Mouse (Mus musculus): Measurements from ENCODE around the gene Fstl3. TPM values are rescaled to one million over a fixed set of nuclear protein-coding genes. Genes with fewer than 3 reads are reported as not detected.

Gene Fstl3
- 1.3 and 1.4 TPM in 2 replicates for polyA plus RNA-seq (2015; fragmentation: Nextera tagmentation; extraction: Ambion mirVana)

DNA sequence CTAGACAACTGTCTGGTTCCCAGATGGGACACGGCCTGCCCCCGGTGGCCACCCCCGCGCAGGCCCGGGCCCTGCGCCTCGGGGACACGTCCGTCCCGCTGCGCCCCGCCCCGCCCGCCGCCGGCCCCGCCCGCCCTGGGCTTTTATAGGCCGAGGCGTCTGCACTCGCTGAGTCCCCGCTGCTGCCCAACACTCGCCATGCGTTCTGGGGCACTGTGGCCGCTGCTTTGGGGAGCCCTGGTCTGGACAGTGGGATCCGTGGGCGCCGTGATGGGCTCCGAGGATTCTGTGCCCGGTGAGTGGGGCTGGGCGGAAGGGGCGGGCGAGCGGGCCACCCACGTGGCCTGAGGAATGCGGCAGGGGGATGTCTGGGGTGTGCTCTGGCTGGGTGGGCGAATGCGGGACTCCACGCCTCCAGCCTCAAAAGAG lies at the start of gene Fstl3:
TSS of gene Fstl3 (plus strand) at position 170 of the 429 bp plus-strand sequence.
- WGBS: 2% methylated on average over 37 of the region's 39 CpGs

DNA sequence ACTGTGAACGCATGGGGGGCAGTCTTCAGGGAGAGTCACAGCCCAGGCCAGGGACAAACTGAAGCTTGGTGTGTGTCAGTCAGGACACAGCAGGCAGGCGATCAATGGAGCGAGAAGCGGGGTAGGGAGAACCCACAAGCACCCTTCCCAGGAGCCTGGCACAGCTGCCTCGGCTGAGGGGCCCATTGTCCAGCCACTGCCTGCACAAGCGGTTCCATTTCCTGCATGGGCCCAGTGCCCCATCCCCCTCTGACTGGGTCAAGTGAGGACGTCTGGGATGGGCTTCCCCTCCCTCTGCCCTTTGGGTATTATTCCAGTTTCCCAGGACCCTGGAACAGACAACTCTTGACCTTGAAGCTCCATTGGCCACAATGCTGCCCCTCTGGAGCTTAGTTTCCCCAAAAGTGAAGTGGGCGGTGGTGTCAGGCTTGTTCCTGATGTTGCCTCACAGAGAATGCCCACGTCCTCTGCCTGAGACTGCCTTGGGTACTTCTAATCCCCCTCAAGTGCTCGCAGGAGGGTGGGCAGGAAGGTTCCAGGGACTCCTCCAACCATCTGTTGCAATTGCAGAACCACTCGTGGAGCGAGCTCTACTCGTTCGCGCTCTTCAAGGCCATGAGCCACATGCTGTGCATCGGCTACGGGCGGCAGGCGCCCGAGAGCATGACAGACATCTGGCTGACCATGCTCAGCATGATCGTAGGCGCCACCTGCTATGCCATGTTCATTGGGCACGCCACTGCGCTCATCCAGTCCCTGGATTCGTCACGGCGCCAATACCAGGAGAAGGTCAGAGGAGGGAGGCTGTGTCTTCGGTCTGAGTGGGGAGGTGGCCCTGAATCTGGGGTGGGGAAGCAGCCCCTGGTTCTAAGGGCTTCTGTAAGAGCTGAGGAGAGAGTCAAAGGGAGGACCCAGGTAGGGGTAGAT lies 48.5 kb upstream of the Fstl3 start:
- ATAC-seq (ENCODE audit: low FRiP score): no peak
- Histone ChIP-seq H3K4me1 (replicated peaks) (no peaks in the 10 kb centered on the region; the same call in 1 of the 2 replicates), H3K27ac (no peak overlapping the region), H3K4me2 (no peak overlapping the region), H3K36me3 (peaks cover 27% of the 10 kb centered on the region), H3K4me3 (no peak overlapping the region), H3K9me3 (no peaks in the 10 kb centered on the region; the same call in 1 of the 2 replicates), H3K27me3 (no peaks in the 10 kb centered on the region), H3K9ac (no peak overlapping the region)
- WGBS: 74% methylated on average over 28 of the region's 28 CpGs

More for the DNA sequence above, at the start of gene Fstl3:
- no peaks in the 10 kb centered on the region for H3K9me3 ChIP-seq
- H3K4me3 ChIP-seq: peak within 1 kb of the TSS; percentile 26
- H3K9ac ChIP-seq: peak within 1 kb of the TSS; percentile 60
- no peak within 1 kb of the TSS for H3K27ac ChIP-seq
- H3K36me3 ChIP-seq: no peaks in the 10 kb centered on the region
- H3K4me2 ChIP-seq: peak within 1 kb of the TSS; percentile 46
- ATAC-seq (ENCODE audit: low FRiP score): no peak
- H3K27me3 ChIP-seq: peaks cover 63% of the 10 kb centered on the region
- H3K4me1 ChIP-seq (replicated peaks): peaks cover 37% of the 10 kb centered on the region

DNA sequence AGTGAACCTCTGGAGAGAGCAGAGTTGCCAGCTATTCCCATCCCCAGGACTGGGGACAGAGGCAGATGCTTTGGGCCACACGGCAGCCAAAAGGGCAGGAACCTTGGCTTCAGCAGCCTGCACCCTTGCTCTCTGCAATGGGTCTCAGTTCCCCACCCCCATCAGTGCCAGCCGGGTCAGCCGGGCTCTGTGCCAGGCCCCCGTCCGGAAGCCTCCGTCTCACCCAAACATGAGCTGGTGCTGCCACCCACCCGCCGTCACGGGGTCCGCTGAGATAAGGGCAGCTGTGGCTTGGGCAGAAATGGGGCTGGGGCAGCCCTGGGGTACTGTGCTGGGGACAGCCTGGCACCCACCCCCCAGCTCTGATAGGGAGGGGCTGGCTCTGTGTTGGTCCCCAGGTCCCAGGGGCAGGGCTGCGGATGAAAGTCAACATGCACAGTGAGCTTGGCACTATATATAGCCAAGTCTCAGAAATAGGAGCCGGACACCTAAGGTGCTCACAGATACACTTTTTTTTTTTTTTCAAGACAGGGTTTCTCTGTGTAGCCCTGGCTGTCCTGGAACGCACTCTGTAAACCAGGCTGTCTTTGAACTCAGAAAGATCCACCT lies 47.6 kb upstream of the Fstl3 start:
- 76% methylated on average over 13 of the region's 13 CpGs for WGBS
- Histone ChIP-seq H3K27ac (no peak overlapping the region), H3K9me3 (no peaks in the 10 kb centered on the region; the same call in 1 of the 2 replicates), H3K4me3 (no peak overlapping the region), H3K9ac (no peak overlapping the region), H3K4me2 (no peak overlapping the region), H3K4me1 (replicated peaks) (no peaks in the 10 kb centered on the region; the same call in 1 of the 2 replicates), H3K27me3 (0 out of 2 replicates have a peak, but pooled peaks cover under 1% of the 10 kb centered on the region), H3K36me3 (peaks cover 36% of the 10 kb centered on the region)
- 0 out of 2 replicates have a peak, but pooled peaks have one; percentile 34 for ATAC-seq (ENCODE audit: low FRiP score)

DNA sequence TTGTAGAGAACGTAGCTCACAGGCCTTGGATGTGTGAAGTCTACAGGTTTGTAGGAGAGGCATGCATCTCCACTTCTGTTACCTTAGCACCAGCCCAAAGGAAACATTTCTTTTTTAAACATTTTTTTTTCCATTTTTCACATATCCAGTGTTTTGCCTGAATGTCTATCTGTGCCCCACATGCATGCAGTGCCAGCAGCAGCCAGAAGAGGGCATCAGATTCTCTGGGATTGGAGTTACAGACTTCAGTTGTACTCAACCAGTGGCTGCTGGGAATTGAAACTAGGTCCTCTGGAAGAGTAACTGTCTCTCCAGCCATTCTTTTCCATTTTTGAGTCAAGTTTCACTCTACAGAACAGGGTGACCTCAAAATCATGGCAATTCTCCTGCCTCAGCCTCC lies 44.6 kb upstream of the Fstl3 start:
- Histone ChIP-seq H3K9ac (no peak overlapping the region), H3K36me3 (peaks cover 66% of the 10 kb centered on the region), H3K4me3 (no peak overlapping the region), H3K4me1 (replicated peaks) (no peaks in the 10 kb centered on the region; the same call in 1 of the 2 replicates), H3K27me3 (peaks cover 23% of the 10 kb centered on the region), H3K27ac (no peak overlapping the region), H3K4me2 (no peak overlapping the region), H3K9me3 (peaks cover 5% of the 10 kb centered on the region; the same call in 1 of the 2 replicates)
- 92% methylated on average over 1 of the region's 1 CpGs for WGBS
- no peak for ATAC-seq (ENCODE audit: low FRiP score)

DNA sequence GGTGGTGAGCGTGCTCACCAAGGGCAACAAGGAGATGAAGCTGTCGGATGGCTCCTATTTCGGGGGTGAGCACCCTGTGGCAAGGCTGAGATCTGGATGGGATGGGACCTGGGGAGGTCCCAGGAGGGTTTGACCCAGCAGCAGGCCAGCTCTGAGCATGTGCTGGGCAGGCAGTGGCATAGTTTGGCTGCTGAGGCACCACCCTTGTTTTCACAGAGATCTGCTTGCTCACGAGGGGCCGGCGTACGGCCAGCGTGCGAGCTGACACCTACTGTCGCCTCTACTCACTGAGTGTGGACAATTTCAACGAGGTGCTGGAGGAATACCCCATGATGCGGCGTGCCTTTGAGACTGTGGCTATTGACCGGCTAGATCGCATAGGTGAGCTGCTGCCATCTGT lies 43.2 kb upstream of the Fstl3 start:
- Histone ChIP-seq H3K4me3 (no peak overlapping the region), H3K9ac (no peak overlapping the region), H3K36me3 (peaks cover 80% of the 10 kb centered on the region), H3K4me1 (replicated peaks) (no peaks in the 10 kb centered on the region; the same call in 1 of the 2 replicates), H3K27me3 (peaks cover 23% of the 10 kb centered on the region), H3K4me2 (no peak overlapping the region), H3K27ac (no peak overlapping the region), H3K9me3 (peaks cover 16% of the 10 kb centered on the region)
- ATAC-seq (ENCODE audit: low FRiP score): no peak
- WGBS: 95% methylated on average over 15 of the region's 15 CpGs

DNA sequence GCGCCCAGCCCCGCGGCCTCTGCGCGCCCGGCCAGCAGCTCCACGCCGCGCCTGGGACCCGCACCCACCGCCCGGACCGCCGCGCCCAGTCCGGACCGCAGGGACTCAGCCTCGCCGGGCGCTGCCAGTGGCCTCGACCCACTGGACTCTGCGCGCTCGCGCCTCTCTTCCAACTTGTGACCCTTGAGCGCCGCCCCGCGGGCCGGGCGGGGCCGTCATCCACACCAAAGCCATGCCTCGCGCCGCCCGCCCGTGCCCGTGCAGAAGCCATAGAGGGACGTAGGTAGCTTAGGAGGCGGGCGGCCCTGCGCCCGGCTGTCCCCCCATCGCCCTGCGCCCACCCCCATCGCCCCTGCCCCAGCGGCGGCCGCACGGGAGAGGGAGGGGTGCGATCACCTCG lies 41.7 kb upstream of the Fstl3 start:
- 0 out of 2 replicates have a peak overlapping the region, but pooled peaks have one; percentile 4 for H3K4me2 ChIP-seq
- peaks cover 32% of the 10 kb centered on the region for H3K9me3 ChIP-seq
- no peak for ATAC-seq (ENCODE audit: low FRiP score)
- no peaks in the 10 kb centered on the region for H3K4me1 ChIP-seq (replicated peaks)
- H3K27me3 ChIP-seq: peaks cover 23% of the 10 kb centered on the region
- no peak overlapping the region for H3K4me3 ChIP-seq
- peaks cover 95% of the 10 kb centered on the region for H3K36me3 ChIP-seq
- H3K27ac ChIP-seq: no peak overlapping the region
- H3K9ac ChIP-seq: no peak overlapping the region
- 31% methylated on average over 45 of the region's 52 CpGs for WGBS

DNA sequence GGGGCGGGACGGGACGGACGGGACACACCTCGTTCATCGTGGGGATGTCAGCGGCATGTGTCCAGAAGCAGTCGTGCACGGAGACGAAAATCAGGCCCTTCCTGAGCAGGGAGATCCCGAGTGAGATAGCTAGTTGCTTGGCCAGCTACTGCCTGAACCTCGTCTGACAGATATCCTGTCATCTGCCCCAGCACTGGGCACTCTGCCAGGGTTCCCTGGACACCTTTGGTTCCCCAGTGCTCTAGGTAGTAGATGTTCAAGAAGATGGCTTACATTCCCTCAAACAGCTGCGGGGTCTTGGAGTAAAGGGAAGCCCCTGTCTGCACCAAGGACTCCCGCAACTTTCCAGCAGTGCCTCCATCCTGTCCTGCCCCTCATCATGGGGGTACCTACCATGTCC lies 40.4 kb upstream of the Fstl3 start:
- Histone ChIP-seq H3K27me3 (peaks cover 23% of the 10 kb centered on the region), H3K4me2 (no peak overlapping the region), H3K36me3 (peaks cover 100% of the 10 kb centered on the region), H3K4me3 (no peak overlapping the region), H3K9me3 (peaks cover 38% of the 10 kb centered on the region), H3K27ac (no peak overlapping the region), H3K9ac (no peak overlapping the region), H3K4me1 (replicated peaks) (no peaks in the 10 kb centered on the region)
- 84% methylated on average over 14 of the region's 14 CpGs for WGBS
- ATAC-seq (ENCODE audit: low FRiP score): no peak

DNA sequence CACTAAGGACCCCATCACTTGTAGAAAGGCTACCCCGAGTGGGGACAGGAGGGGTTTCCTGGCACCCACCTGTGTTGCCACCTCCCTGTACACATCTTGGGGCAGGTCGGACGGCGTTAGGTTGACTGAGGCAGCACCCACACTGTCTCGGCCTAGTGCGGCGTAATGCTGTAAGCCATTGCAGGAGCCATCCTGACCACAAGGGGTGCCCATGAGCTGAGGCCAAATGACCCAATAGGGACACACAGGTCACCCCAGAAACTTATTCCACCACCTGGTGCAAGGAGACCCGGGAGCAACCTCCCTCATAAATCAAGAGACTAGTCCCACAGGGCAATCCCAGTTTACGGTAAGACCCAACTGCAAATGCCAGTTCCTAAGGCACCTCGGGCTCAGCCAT lies 38.8 kb upstream of the Fstl3 start:
- Histone ChIP-seq H3K9ac (no peak overlapping the region), H3K4me2 (no peak overlapping the region), H3K4me1 (replicated peaks) (no peaks in the 10 kb centered on the region), H3K36me3 (peaks cover 99% of the 10 kb centered on the region), H3K27me3 (peaks cover 23% of the 10 kb centered on the region), H3K27ac (no peak overlapping the region), H3K9me3 (peaks cover 38% of the 10 kb centered on the region), H3K4me3 (no peak overlapping the region)
- WGBS: 87% methylated on average over 10 of the region's 10 CpGs
- ATAC-seq (ENCODE audit: low FRiP score): no peak

DNA sequence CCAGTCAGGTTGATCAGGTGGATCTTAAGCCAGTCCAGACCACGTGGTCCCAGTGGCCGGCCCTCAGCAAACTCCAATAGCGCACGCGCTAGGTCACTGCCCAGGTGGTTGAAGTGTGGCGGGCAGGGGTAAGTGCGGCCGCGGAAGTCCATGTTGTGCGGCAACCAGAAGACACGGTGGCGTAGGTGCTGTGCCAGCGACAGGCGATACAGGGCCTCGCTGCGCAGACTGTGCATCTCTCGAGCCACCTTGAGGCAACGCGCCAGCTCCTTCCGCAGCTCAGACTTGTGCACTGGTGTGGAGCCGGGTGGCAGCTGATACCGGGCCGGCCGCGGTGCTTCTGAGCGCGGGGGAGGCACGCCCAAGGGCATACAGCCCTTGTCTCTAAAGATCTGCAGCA lies 37.8 kb upstream of the Fstl3 start:
- peaks cover 38% of the 10 kb centered on the region for H3K9me3 ChIP-seq
- 96% methylated on average over 28 of the region's 28 CpGs for WGBS
- no peaks in the 10 kb centered on the region for H3K4me1 ChIP-seq (replicated peaks)

DNA sequence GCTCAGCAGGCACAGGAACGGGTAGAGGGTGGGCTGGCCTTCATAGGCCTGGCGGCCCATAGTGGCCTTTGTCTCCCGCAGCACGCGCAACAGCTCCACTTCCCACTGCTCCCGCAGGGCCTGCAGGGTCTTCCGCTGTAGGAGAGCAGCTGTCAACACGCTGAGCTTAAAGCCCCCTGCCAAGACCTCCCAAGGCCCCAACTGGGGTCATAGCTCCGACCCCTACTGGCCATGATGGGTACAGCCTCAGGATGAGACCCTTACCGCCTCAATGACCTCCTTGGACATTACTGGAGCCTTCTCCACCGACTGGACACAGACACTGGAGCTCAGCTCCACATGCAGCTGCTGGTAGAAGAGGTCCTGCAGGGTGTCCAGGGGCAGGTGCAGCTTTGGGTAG lies 36.2 kb upstream of the Fstl3 start:
- Histone ChIP-seq H3K27me3 (peaks cover 9% of the 10 kb centered on the region), H3K4me1 (replicated peaks) (peaks cover 9% of the 10 kb centered on the region), H3K36me3 (peaks cover 87% of the 10 kb centered on the region), H3K9ac (no peak overlapping the region), H3K4me2 (no peak overlapping the region), H3K9me3 (peaks cover 38% of the 10 kb centered on the region), H3K27ac (no peak overlapping the region), H3K4me3 (no peak overlapping the region)
- no peak for ATAC-seq (ENCODE audit: low FRiP score)
- whole genome bisulfite sequencing: 49% methylated on average over 11 of the region's 11 CpGs

More for the DNA sequence above, 37.8 kb upstream of the Fstl3 start:
- peaks cover 23% of the 10 kb centered on the region for H3K27me3 ChIP-seq
- H3K4me2 ChIP-seq: no peak overlapping the region
- ATAC-seq (ENCODE audit: low FRiP score): no peak
- H3K36me3 ChIP-seq: peaks cover 99% of the 10 kb centered on the region
- no peak overlapping the region for H3K27ac ChIP-seq
- no peak overlapping the region for H3K9ac ChIP-seq
- H3K4me3 ChIP-seq: no peak overlapping the region

DNA sequence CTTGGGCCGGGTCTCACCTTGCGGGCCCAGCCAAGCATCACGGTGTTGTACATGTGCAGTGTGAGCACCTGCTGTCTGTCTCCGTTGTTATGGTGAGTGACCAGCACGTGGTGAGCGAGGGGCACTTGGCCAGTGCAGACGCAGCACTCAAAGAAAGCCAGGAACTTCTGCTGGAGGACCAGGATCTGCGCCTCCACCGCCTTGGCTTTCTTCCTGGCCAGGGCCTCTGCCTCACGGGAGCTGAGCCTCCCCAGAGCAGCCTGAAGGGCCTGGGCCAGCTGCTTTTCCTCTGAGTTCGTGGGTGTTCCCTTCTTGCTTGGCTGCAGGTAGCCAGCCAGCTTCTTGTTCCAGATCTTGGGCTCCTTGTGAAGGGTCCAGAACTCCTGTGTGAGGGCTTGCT lies 33.9 kb upstream of the Fstl3 start:
- H3K4me3 ChIP-seq: no peak overlapping the region
- WGBS: 92% methylated on average over 11 of the region's 11 CpGs

DNA sequence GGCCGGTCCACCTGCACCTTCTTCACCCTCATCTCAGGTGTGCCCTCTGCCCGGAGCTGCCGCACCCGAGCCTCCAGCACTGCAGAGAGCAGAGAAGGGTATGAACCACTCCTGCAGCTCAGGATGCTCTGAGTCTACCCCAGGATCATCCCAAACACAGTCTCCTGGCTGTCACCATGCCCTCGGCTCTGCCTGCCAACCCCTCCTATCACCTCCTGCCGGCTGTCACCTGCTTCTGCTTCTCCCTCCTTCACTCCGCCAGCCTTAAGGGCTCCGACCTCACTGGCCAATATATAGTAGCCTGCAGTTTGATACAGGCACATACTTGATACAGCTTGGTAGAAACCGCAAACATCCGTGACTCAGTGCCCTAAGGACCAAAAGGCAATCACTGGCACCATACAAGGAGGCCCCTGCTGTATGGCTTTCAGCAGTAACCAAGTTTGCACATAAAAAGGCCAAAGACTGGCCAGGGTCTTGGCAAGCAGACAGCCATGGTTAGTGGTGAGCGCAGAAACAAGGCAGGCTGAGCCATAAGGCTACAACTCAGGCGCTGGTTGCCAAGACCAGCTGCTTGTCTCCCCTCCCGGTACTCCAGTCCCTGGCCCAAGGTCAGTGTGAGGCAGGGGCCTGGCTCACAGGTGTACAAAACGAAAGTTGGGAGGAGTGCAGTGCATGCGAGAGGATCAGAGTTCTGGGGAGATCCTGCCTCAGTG lies 33.3 kb upstream of the Fstl3 start:
- no peak overlapping the region for H3K27ac ChIP-seq
- no peak overlapping the region for H3K4me3 ChIP-seq
- H3K9ac ChIP-seq: no peak overlapping the region
- no peak overlapping the region for H3K4me2 ChIP-seq
- no peaks in the 10 kb centered on the region for H3K27me3 ChIP-seq
- 93% methylated on average over 15 of the region's 15 CpGs for WGBS
- H3K9me3 ChIP-seq: peaks cover 22% of the 10 kb centered on the region
- peaks cover 13% of the 10 kb centered on the region for H3K4me1 ChIP-seq (replicated peaks)
- H3K36me3 ChIP-seq: peaks cover 57% of the 10 kb centered on the region
- ATAC-seq (ENCODE audit: low FRiP score): no peak

More for the DNA sequence above, 33.9 kb upstream of the Fstl3 start:
- Histone ChIP-seq H3K36me3 (peaks cover 64% of the 10 kb centered on the region), H3K27me3 (no peaks in the 10 kb centered on the region), H3K9me3 (peaks cover 29% of the 10 kb centered on the region), H3K27ac (no peak overlapping the region), H3K4me1 (replicated peaks) (peaks cover 13% of the 10 kb centered on the region), H3K4me2 (no peak overlapping the region), H3K9ac (no peak overlapping the region; the same call in 1 of the 2 replicates)
- no peak for ATAC-seq (ENCODE audit: low FRiP score)
